Mouse (Mus musculus): ENCODE measurements around the gene Nav2.
A peak's percentile ranks its signal among the peaks of the same experiment; 100 is the strongest.

The Nav2 gene

DNA sequence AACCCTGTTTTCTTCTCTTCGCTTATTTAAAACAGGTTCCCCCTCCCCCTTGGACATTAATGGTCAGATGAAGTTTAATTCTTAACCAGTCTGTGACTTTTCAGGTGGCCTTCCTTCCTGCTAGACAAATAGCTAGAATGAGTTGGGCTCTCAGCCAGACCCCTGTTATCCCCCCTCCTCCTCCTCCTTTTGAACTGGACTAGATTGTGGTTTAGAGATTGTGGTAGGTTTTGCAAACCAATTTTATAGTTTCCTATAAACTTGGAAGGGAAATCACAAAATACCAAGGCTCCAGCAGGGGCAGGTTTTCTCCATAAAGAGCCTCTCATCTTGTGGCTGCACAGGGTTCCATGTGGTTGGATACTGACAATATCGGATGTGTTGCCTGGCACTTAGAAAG, 606.5 kb downstream of the Nav2 start:
- DNase-seq (ENCODE audit: low spot score), result no peak

DNA sequence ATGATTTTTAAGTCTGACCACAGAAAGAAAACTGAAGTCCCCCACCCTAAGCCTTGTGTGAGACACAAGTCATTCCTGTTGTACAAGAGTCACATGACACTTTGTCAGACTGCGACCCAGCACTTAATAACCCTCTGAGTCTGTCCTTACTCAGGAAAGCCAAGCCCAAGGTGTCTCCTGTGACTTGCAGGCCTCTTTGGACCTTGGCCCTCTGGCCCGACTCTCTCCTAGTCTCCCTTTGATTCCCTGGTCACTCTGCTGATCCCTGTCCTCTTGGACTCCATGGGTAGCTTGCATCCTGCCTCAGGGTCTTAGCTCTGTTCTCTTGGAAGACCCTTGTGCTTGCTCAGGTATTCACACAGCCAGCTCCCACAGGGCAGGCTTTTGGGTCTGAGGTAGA, 612.0 kb downstream of the Nav2 start:
- no peak for DNase-seq (ENCODE audit: low spot score)

DNA sequence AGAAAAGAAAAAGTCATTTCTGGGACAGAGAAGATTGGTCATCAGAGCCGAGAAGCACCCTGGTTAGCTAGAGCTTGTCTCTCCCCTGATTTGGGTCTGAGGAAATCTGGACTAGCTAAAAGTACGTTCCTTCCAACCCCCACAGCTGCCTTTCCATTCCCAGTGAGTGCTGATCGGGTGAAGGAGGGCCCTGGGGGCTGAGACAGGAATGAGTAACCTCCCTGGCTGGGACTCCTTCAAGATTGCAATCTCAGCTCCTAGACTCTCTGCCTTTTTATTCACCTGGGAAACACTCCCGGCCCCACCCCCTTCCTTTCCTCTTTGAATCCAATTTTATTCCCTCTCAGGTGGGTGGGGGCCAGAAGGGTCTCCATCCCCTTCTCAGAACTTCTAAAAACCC, 612.8 kb downstream of the Nav2 start:
- no peak for DNase-seq (ENCODE audit: low spot score)

DNA sequence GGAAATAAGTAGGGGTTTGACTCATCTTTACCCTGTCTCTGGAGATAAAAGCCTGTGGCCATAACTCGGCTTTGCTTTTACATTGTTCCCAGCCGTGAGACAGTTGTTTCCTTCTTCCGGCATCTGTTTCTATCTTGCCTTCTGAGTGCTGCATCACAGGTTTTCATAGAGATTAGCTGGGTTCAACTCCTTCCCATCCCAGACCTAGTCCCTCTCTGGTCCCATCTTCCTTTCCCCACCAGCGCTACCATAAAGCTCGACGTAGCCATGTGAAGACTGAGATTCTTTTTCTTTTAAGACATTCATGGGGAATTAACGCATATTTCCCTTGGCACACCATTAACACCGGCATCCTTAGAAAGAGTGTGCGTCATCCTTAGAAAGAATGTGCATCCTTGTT, 613.5 kb downstream of the Nav2 start:
- DNase-seq (ENCODE audit: low spot score), result no peak

DNA sequence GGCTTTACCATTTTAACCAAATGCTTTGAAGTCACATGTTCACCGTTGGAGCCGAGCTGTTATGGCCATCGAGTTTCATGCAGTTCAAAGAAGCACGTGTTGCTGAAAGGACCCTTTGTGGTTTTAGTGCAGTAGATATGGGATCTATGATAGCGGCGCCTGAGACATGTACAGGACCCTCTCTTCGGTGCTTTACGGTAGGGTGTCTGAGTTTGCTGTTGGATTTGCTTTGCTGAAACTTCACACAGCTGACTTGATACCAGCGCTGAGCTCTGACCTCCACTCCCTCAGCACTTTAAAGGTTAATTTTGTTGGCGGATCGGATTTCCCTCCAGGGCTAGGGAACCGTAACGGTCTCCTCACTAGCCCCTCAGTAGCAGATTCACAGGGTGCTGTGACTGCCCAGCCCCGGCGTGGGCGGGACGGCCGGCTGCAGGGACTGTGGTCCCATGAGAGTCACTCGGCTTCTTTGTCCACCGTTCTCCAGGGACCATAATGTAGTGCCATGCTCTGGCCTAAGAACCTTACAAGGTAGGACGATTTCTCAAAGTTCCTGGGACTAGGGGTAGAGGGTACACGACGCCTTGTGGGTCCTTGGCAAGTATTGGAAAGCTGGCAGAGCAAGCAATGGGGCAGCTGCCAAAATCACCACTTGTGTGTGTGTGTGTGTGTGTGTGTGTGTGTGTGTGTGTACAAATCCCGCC, 614.0 kb downstream of the Nav2 start:
- DNase-seq (ENCODE audit: low spot score), result no peak

DNA sequence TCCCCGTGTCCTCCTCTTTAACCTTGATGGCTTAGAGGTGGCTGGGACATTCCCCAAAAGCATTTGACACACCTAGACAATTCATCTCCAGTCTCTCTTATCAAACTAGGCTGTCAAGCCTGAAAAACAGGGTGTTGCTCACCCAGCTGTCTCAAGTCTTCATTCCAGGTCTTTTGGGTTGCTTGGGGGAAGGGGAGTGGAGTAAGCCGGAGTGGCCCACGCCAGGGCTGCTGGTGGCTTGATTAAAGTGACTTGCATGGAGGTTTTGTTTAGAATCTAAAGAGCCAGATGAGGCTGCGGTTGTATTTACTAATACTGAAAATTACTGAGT, 614.6 kb downstream of the Nav2 start:
- no peak for DNase-seq (ENCODE audit: low spot score)

DNA sequence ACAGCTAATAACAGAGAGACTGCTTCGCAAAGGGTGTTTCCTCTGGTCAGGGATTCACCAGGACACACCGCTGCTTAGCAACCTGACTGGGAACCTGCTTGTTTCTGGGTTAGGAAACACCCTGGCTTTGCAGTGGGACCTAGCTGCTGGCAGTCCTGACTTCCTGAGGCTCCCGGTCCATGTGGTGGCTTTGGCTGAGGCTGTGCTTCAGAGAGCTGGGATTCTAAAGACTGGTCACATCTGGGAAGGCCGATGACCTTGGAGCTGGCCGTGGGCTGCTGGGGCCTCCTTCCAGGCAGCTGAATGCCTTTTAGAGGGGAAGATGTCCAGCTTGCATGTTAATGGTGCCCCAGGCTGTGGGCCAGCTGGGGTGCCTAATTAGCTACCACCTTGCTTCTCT, 615.2 kb downstream of the Nav2 start:
- no peak for DNase-seq (ENCODE audit: low spot score)

DNA sequence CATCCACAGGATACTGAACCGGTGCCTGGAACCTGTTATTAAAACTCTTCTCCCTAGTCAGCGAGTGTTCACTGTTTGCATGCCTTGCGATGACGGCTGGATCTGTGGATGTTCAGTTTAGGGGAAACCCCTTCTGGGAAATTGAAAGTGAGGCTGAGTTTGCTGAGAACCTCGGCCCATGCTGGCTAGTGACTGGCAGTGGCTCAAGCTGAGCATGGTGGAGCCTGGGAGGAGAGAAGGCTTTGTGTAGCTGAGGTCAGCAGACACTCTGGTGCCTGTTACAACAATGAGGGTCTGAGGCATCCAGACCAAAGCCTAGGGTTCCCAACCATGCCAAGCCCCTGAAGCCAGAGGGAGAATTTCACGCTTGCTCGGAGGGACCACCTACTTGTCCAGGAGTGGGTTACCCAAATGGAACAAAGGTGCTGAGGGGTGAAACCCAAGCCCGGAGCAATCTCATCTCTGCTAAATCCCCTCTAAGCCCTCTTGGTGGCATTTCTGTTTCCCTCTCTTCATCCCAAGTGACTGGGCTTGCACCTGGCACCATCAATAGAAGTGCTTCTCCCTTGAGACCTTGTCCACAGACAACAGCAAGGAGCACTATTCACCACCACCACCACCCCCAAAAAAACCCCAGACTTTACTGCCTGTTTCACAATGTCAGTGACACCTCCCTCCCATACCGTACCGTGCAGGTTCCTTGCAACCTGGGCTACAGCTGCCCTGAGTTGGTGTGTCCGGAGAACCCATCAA, 617.0 kb downstream of the Nav2 start:
- no peak for DNase-seq (ENCODE audit: low spot score)

DNA sequence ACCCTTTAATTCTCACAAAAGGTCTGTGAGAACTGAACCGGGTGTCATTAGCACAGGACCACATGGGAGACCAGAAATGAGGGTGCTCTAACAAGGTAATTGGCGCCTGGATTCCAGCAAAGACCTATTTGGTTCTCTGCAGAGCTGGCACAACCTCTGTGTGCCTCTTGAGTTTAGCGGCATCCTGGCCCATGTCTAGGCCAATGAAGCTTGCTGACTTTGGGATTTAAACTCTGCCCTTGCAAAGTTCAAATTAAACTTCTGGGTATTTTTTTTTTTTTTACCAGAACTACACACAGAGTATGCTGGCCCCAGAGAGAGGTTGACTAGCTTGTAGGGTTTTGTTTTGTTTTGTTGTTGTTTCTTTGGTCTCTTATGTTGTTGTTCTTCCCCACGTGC, 617.6 kb downstream of the Nav2 start:
- no peak for DNase-seq (ENCODE audit: low spot score)

DNA sequence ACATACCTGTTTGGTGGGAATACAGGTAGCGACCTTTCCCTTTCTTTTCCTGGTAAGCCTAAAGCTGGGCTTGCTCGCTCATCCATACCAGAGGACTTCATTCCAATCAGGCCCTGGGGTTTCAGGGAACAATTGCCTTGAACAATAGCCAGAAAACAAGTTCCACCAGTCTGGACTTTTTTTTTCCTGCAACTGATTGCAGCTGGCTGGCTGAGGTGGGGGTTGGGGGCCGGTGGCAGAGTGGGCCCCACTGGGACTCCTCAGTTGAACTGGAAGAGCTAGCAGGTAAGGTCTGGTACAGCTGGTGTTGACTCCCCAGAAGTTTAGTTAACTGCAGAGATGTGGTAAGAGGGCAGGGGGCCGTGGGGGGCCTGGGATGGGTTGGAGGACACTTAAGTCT, 619.0 kb downstream of the Nav2 start:
- no peak for DNase-seq (ENCODE audit: low spot score)

DNA sequence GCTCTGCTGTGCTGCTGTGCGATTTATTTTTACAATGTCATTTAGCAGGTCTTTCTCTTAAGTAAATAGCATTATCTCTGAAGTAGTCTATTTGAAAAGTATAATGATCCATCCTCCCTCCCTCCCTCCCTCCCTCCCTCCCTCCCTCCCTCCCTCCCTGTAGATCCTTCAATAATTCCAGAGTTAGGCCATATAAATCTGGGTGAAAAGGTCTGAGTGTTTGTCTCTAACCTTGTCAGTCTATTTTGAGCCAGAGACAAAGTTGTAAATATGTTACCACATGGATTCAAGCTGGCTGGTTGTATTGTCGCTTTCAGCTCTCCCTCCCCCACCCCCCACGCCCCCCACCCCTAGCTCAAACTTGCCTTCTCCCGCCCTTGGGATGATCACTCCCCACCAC, 619.4 kb downstream of the Nav2 start:
- peak; percentile 2 for DNase-seq (ENCODE audit: low spot score)

DNA sequence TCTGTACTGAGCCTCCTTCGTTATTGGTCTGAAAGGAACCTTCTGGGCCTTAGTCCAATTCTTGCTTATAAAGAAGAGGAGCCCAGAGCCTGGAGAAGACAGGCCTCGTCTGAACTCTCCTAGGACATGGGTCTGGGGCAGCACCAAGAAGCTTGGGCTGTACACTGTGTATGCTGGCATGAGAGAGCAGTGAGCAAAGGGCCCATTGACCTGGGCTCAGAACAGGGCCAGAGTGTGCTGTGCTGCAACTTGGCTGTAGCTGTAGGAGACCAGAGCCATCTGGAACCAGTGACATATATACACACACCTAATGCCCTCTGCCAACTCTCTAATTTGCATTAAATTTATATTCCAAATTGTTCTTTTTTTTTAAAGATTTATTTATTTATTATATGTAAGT, 621.0 kb downstream of the Nav2 start:
- peak; percentile 36 for DNase-seq (ENCODE audit: low spot score)

DNA sequence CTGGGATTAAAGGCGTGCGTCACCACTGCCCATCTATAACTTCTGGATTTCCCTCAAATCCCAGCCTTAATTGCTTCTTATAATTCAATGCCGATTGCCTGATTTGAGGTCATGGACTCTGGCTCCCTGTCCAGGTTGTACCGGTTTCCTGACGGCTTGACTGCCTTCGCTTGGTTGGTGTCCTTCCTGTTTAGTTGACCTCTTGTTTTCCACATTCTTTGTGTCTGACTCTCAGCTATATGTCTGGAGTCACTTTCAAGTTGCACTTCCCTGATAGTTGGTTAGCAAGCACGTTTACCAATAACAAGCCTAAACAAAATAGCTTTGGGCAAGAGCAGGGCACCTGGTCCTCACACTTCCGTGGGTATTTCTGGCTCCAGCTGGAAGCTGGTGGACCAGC, 625.1 kb downstream of the Nav2 start:
- DNase-seq (ENCODE audit: low spot score), result no peak

DNA sequence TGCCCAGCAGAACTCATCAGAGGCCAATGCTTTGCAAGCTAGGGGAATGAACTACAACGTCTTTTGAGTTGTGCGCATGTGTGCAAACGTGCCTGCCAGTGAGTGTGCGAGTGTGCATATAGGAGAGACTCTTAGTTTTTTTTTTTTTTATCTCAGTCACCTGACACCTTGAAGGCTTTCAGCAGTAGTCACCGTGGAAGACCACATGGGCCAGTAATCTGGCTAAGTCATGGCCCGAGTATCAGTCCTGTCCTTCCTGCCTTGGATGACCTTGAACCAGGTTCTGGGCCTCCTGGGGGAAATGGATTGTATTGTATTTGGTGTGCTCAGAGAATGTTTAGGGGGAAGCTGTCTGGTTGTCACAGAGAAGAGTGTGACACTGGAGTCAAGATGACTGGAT, 625.7 kb downstream of the Nav2 start:
- no peak for DNase-seq (ENCODE audit: low spot score)

DNA sequence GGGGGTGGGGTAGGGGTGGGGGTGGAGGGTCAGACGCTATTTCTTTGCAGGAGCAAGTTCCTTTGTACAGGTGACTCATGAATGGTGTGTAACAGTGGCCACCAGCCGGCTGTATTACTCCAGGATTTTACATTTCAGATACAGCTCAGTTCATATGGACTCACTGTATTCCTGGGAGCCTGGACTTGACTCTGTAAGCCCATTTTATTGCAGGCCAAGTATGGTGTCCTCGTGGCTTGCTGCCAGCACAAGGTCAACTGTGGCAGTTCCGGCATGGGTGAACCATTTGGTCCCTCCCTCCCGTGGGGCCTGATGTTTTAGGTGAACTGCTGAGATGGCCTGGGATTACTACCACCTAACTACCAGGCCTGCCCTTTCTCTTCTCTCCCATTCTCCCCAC, 629.8 kb downstream of the Nav2 start:
- no peak for DNase-seq (ENCODE audit: low spot score)

DNA sequence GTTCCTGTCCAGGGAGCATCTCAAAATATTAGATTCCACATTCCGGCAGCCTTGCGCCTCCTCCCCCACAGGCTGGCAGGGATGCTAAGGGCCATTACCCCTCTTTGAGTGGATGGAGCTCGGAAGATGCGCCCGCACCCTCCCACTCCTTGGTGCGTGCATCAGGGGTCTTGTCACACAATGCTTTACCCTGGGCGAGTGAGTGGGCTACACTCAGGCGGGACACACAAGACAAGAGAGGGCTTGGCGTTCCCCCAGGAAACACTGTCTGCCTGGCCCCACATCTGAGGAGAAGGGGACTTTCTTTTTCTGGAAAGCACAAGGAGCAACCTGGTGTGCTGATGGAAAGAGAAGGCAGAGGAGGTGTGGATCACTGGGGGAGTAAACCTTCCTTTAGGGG, 631.7 kb downstream of the Nav2 start:
- no peak for DNase-seq (ENCODE audit: low spot score)

DNA sequence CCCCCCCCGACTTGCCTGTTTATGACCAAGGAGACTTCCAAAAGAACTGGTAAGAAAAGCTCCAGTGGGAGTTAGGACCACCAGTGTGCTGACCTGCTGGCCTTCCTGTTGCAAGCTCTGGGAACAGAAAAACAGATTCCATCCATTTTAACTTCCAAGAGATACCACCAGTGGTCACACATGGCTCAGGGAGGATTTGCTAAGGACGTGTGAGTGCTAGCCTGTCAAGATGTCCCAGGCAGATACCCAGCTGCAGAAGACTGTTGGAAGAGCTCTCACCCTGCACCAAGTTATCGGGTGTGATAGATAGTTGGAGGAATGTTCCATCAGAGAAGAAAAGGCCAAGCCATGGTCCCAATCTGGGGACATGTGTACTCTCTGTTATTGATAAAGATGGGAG, 633.6 kb downstream of the Nav2 start:
- DNase-seq (ENCODE audit: low spot score), result no peak

DNA sequence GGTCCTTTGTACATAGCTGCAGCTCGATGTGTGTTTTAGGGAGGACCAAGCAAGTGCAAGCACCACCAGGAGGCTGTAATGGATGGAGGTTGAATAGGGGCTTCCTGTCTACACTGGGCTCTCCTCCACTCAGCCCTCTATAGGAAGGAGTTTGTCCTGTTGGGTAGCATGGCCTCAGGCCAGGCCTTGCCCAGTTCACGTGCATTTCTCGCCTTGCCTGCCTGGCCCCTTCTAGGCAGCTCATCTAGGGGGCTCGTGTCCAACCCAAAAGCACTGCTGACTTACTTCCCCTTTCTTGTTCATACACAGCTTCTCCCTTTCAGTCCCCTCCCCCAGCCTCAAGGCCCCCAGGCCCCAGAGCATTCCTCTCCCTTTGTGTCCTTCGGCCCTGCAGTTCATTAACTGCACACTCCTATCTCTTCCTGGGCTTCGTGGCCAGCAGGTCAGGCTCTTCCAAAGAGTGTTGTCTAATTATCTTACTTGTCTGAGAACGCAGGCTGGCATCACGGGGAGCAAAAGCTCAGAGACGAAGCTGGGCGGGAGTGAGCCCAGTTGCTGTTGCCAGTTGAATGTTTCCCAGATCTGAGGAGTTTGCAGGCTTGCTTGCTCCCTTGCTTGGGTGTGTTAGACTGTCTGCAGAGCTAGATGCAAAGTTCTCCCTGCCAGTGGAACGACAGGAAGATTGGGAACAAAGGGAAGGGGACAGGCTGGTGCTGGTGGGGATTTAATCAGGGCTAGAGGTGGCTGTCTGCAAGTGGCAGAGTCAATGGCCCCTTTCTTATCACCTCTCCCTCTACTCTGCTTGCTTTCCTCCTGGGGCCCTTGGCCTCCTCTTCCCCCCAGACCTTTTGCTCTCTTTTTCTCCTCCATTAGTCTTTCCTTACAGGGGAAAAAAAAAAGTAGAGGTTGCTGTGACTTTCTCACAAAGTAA, 636.5 kb downstream of the Nav2 start:
- DNase-seq (ENCODE audit: low spot score), result no peak

DNA sequence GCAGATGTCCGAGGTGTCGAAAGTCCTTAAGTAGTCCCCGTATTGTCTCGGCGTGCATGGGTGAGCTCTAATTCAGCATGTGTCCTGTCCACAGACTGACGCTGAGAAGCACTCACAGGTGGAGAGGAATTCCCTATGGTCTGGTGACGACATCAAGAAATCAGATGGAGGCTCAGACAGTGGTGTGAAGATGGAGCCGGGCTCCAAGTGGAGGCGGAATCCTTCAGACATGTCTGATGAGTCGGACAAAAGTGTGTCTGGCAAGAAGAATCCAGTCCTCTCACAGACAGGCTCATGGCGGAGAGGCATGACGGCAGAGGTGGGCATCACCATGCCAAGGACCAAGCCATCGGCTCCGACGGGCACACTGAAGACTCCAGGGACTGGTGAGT, 637.2 kb downstream of the Nav2 start:
- DNase-seq (ENCODE audit: low spot score), result no peak

DNA sequence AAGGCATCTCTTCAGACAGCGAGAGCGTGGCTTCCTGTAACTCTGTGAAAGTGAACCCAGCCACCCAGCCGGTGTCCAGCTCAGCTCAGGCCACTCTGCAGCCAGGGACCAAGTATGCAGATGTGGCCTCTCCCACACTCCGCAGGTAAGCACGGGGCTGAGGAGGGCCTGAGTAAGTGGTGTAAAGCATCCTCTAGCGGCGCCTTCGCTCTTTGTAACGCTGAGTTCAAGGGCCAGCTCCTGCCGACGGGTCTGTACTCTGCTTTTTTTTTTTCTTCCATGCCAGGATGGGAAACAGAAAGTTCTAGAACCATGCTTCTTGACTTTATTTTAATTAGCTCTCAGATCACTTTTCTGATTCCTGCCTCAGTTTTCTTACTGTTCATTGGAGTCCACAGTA, 639.9 kb downstream of the Nav2 start:
- no peak for DNase-seq (ENCODE audit: low spot score)

DNA sequence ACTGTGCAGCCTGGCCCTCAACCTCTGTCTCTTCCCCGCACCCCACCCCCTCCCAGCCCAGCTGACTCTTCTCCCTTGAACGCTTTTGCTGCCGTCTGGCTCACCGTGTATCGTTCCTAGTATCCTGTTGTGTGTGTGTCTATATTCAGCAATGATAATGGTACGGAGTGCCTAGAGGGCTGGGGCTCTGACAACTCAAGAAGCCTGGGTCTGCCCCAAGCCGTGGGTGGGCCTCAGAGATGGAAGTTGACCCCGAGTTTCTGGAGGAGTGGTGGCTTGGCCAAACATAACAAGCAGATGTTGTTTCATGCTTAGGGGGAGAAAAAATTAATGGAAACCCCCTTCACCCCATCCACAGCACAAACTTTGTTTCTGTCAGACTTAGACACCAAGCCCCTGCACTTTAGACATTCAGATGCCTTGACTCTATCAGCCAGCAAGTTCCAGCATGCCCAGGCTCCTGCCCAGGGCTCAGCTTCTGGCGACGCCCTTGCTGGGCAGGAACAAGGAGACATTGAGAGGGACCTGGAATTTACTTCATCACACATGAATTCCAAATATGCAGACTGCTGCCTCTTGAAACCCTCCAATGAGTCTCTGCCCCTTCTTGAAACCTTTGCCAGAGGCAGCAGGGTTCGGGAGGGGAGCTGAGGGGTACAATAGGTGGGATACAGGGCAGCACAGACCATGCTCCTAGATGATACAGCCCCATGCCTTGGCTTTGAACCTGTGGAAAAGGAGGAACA, 644.9 kb downstream of the Nav2 start:
- no peak for DNase-seq (ENCODE audit: low spot score)

DNA sequence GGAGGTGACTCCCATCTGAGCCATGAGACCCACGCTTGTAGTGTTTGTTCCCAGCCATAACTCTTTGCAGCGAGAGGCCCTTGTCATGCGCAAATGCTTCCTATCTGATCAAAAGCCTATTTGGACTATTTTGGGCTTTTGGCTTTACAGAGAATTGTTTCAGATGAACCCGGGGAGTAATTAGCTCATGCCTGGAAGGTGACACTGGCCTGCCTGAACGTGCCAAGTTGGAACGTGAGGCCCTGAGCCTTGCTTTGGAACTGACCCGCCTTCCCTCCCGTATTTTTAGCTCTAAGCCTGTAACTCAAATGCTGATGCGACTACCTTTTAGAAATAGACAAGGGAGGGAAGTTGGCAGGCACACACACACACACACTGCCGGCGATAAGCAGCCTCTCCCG, 649.7 kb downstream of the Nav2 start:
- no peak for DNase-seq (ENCODE audit: low spot score)
